Mouse (Mus musculus) v-Abl transformed pro-B cells (cell line): ENCODE data around the gene Acacb.

ENCODE experiments used
- in situ Hi-C, 2 experiments: fragments of 400-800 bp; cut with MboI; formaldehyde crosslinking; loops; one replicate each; pipeline ENCODE4 v1.15.1; 2025; ENCODE audit not compliant: unreplicated experiment in 2 of 2

The Acacb gene

DNA sequence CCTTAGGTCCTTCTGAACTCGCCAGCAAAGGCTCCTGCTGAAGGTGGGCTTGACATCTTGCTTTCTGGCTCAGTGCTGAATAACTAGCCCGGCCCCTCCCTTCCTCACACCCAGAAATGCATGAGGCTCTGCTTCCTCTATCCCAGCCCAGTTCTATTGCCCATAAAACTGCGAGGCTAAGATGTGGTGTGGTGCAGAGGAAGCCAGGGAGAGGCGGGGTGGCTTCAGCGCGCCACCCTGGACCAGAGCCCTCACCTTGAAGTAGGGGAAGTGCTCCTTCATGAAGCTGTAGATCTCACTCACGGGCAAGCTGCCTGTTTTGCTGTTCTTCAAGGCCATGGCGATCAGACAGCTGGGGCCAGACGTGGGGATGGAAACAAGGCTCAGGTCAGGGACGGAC, 113.2 kb downstream of the Acacb start:
- in situ Hi-C loops, result no loop called here

DNA sequence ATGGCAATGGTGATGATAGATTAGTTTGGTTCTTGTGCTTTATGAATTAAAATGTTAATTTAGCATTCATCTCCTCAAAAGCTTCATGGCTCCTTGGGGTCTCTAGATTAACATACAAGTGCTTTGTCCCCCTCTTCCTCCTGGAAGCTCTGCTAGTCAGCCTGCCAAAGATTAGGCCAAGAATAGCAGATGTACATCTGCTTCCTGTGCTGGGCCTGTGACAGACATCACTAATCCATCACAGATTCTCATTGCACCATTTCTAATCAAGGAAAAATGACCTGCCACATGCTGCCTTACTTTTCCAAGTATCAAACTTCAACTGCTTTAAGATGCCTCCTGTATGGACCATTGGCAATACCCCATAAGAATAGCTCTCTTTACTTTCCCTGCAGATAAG, 115.2 kb downstream of the Acacb start:
- in situ Hi-C loops, result no loop called here

DNA sequence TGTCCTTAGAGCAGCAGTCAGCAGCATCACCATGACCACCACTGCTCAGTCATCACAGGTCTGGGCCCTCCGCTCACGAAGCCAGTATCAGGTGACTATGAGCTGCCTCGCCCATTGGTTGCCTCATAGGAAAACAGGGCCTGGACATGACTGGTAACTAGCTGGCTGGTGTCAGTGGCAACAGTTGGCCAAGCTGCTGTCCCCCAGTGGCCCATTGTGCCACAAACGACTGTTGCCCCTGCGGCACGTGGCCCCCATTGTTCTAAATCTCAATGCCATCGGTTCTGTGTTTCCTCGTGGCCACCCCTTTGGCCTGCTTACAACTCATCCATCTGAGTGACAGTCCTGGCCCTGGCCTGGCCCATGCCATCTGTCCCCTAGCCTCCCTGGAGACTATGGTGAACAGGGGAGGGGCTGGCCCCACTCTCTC, 117.7 kb downstream of the Acacb start:
- in situ Hi-C loops, result no loop called here

DNA sequence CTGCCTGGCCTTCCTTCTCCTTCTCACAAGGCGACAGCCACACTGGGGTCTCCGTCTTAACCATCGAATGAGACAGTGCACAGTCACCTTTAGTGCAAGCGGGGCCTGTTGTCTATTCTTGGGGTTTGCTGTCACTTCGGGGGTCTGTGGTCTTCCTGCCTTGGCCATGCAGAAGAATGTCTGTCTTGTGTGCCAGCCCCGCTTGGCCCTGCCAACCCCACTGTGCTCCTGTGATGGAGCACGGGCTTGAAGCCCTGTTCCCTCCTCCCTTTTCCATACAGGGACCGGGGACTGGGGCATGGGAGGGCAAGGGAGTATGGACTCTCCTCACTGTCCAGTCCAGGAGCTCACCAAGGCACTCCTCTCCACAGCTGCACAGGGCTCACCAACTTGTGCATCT, 118.5 kb downstream of the Acacb start:
- in situ Hi-C loops, result no loop called here

DNA sequence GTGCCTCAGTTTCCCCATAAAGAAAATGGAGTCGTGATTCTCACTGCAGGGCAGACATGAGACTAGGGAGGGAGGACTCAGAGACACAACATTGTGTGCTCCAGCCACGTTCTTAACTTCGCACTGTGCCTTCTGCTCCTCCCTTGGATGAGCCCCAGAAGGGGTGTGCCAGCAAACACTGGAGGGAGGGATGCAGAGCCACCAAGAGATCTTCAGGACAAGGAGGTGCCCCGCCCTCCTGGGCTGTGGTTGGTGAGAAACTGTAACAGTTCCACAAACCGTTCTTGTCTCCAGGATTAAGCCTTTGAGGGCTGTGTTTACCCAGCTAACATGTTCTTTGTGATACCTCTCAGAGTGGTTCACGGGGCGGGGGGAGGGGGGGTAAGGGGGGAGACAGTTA, 122.3 kb downstream of the Acacb start:
- in situ Hi-C loops, result no loop called here

DNA sequence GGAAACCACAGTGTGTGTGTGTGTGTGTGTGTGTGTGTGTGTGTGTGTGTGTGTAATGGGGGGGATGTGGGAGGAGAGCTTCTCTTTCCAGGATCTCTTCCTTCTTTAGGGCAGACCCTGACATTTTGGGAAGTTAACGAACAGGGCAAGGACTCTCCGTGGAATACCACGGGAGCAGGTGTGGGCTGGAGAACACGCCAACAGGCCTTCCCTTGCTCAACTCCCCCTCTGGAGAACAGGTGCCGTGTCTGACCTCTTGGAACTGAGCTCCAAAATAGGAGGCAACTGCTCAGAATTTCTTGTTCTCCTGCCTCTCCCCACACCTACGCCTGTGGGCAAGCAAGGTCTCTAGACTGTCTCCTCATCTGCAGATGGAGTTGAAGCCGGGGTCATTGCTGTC, 123.2 kb downstream of the Acacb start:
- in situ Hi-C loops, result no loop called here

DNA sequence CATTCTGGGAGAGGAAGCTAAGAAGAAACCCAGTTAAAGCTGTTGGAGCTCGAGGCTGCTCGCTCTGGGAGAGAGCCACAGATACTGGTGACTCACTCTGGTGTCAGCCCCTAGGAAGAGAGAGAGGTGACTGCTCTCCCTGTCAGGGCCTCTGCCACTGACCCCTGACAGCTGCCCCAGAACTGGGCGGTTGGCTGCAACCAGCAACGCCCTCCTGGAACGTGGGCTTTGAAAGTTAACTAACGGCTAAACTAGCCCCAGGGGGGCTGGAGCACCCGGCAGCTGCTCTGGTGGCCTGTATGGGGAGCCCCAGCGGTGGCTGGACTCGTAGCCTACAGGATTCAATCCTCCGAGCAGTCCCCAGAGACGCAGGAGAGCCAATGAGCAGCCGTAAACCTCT, 123.6 kb downstream of the Acacb start:
- in situ Hi-C loops, result no loop called here

DNA sequence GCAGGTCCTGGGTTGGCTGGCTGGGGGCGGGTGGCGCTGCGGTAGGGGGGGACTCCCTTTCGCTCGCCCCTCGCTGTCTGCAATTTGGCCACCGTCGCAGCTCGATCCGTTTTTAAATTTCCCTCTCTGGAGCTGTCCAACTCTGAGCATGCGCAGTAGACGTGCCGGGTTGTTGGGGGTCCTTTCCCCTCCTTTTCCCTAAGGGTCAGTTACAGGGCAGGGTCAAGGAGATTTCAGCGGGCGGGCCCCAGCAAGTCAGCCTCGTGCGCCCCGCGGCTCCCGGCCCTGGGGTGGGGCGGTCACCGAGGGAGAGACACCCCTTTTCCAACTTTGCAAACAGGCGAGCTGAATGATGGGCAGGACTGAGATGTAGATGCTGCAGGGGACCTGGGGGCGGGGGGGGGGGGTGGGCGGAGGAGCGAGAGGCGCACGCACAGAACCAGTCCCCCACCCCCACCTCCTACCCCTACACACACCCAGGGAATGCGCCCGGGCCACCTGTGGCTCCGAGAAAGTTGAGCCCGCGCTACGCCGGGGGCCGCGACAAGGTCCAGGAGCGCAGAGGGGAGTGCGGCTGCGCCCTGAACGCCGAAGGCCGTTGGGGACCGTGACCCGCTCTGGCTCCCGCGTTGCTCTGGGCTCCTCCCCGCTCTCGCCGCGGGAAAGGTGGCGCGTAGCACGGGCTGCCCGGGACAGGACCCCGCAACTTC, 127.5 kb downstream of the Acacb start, which contains the start of gene Foxn4:
TSS of gene Foxn4 (minus strand) at position 115 of the 710 bp plus-strand sequence.
- in situ Hi-C loops, result no loop called here

DNA sequence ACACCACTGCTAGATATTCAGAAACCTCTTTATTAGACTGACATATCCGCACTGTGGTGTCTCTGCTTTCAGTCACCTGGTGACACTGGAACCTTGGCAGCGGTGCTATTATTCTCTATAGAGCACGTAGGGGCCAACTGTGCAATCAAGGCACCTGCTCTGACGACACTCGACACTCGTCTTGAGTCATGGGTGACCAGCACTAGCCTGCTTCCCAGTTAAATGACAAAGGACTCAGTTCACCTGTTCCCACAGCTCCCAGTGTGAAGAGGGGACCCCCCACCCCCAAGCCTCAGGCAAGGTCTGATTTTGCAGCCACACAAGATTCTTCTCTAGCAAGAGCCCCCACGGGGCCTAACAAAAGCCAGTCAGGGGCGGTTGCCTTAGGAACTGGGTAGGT, 129.0 kb downstream of the Acacb start:
- in situ Hi-C loops, result loop anchor here in 1 of 2 experiments (25.0 kb wide), 1 partner anchor 588 kb away; no protein-coding TSS in a partner anchor

DNA sequence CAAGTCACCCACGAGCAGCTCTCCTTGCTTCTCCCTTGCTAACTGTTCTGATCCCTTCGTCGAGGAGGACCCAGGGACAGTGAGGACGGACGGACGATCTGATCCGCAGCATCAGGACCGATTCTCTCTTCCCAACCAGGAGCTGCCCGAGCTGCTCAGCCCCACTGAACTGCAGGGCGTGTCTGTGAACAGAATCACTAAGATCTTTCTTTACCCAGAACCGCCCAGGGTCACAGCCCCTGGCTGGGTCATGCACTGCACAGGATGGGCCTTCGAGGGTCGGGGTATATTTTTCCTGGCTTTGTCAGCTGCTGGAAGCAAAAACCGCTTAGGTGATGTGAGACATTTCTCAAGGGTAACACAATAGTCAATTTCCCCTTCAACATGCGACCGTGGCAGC, 129.7 kb downstream of the Acacb start:
- in situ Hi-C loops, result loop anchor here in 1 of 2 experiments (25.0 kb wide), 1 partner anchor 589 kb away; no protein-coding TSS in a partner anchor

DNA sequence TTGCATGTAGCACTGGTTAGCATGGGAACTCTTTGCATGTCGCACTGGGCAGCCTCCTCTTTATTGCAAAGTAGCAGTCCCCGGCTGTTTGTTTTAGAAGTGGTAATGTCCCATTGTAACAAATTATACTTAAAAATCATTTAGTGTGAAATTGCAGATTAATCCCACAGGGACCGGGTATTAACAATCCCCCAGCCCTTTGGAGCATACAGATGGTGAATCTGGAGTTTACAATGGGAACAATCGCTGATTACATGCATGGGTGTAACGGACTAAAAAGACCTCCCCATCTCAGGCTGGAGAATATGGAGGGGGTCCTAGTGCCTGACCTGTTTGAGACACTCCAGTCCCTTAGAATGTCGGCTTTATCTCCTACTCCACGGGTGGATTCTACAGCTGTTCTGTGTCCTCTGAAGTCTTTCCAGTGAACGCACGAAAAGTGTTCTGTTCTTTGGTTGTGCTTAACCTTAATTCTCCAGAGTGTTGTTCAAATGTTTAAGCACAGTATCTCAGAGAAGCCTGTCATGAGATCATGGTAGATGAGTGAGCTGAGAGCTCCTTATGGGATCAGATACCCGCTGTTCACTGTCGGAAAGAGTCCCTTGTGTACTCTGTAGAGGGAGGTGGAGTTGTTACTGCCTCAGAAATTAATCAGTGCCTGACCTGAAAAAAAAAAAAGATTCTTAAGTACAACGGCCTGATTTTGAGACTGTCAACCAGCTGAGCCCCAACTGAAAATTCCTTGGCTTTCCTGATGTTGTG, 133.2 kb downstream of the Acacb start:
- in situ Hi-C loops, result loop anchor here in 1 of 2 experiments (25.0 kb wide), 1 partner anchor 592 kb away; no protein-coding TSS in a partner anchor

DNA sequence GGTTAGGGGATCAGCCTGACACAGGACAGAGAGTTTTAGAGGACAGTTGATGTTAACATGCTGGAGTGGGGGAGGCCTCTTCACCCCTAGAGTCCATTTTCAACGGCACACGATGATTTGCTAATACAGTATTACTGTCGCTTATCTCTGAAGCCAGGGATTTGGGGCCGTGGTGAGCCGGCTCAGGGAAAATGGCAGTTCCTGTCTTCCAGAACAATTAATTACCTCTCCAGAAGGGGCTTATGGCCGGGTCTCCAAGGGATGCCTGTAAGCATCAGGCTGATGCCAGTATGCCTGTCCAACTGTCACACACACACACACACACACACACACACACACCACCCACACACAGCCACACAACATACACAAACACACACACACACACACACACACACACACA, 136.0 kb downstream of the Acacb start:
- in situ Hi-C loops, result loop anchor here in 1 of 2 experiments (25.0 kb wide), 1 partner anchor 595 kb away; no protein-coding TSS in a partner anchor

DNA sequence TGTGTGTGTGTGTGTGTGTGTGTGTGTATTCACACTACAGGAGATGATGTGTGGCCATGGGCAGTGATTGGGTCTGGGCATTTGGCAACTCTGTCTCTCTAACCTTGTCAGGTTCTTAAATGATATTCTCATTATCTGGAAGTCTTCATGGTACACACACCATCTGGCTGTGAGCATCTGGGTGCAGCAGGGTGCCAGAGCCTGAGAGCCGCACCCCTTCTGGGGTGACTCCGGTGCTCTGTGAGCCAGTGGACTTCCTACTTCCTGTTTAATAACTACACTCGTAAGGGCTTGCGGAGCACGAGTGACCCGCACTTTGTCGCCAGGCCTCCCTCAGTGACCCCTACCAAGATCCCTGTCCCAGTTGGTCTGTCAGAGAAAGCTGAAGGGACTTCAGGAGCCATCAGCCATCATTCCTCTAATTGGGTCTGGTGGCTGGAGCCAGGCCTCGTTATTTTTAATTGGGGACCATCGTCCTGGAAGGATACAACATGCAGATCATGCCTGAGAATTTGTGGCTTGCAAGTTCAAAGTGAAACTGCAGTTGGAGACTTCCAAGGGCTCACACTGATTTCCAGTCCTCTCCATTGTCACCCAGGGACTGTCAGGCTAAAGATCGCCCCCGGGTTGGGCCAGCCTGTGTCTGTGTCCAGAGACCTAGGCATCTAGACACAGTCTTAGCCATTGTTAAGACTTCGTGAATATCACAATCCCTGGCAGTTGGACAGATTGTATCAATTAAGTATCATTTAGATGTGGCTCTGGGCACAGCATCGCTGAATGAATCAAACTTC, 138.5 kb downstream of the Acacb start:
- in situ Hi-C loops, result loop anchor here in 1 of 2 experiments (25.0 kb wide), 1 partner anchor 598 kb away; no protein-coding TSS in a partner anchor

DNA sequence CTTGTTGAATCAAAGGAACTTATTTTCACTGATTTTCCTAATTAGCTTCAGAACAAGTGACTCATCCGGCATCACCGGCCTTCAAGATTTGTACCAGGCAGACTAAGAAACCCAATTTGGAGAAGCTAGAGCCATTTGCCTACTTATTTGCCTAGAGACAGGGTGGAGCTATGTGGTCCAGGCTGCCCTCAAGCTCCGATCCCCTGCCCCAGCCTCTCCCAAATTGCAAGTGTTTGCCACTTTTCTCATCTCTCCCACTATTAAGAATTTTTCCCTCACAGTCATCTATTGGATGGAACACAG, 139.0 kb downstream of the Acacb start:
- in situ Hi-C loops, result loop anchor here in 1 of 2 experiments (25.0 kb wide), 1 partner anchor 598 kb away; no protein-coding TSS in a partner anchor

DNA sequence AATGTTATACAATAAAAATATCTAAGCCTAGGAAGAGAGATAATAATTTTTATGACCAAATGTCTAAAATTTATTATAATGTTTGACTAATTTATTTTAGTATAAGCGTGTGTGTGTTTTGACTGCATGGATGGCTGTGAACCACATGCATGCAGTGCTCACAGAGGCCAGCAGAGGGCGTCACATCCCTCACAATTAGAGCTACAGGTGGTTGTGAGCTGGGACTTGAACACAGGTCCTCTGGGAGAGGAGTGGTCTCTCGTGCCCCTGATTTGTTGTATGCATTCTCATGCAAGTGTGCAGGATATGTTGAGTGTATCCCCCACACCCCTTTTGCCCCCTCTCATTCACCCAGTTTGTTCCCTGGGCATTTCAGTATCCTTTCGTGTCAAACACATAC, 139.8 kb downstream of the Acacb start:
- in situ Hi-C loops, result loop anchor here in 1 of 2 experiments (25.0 kb wide), 1 partner anchor 599 kb away; no protein-coding TSS in a partner anchor

DNA sequence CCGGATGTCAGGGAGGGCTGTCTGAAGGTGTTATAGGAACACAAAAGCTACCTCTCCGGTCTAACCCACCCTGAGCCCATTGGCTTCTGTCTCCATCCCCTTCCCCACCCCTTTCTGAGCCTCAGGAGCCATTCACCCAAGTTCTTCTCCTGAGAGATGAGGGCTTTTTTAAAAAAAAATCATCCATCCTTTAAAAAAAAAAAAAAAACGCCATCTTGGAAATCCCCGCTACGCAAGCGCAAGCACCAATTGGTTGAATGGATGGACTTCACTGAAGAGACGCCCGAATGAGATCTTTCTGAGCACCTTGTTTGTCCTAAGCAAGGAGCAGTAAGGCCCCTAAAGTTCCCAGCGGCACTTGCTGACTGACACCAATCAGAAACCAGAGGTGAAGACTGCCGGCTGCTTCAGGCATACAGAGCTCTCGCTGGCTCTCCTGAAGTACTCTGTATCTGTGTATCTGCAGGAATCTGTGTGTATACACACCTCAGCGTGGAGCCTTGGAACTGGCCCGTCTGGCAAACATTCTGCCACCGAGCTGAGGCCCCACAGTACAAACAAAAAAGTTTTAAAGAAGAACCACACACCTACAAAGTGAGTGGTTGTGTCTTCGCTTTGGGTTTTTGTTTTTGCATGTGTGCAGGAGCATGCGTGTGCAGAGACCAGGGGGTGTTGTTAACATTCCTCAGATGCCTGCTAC, 140.7 kb downstream of the Acacb start:
- in situ Hi-C loops, result loop anchor here in 1 of 2 experiments (25.0 kb wide), 1 partner anchor 600 kb away; no protein-coding TSS in a partner anchor

DNA sequence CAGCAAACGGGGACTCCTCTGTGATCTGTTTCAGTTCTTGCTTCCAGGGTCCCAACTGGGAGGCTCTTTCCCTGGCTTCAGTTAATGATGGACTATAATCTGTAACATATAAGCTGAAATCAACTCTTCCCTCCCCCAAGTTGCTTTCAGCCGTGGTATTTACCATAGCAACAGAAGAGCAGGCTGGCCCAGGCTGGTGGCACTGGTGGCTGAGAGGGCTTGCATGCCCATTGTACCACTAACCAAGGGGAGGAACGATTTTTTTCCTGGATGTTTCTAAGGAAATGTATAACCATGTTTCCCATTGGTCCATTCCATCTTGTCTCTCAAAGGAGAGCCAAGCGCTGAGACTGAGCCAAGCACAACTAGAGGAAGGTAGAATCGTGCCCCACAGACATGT, 142.1 kb downstream of the Acacb start:
- in situ Hi-C loops, result loop anchor here in 1 of 2 experiments (25.0 kb wide), 1 partner anchor 601 kb away; no protein-coding TSS in a partner anchor

DNA sequence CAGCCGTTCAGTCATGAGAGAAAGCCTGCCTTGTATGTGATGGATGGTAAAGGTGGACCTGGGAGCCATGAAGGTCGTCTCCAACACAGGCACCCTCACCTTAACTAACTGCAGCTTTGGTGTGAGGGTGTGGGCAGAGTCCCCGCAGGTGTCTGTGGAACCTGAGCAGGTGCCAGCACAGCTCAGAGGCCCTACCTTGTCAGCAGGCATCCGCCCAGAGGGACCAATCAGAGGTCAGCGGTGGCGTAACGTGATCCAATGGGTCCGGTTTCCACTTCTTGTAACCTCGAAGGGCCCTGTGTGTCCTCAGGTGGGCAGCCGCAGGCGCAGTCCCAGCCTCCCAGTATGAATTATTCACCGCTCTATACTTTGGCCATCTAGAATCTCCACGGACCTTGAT, 142.5 kb downstream of the Acacb start, which contains the start of gene Myo1h:
TSS of gene Myo1h (plus strand) at position 293 of the 400 bp plus-strand sequence.
- in situ Hi-C loops, result loop anchor here in 1 of 2 experiments (25.0 kb wide), 1 partner anchor 602 kb away; no protein-coding TSS in a partner anchor

DNA sequence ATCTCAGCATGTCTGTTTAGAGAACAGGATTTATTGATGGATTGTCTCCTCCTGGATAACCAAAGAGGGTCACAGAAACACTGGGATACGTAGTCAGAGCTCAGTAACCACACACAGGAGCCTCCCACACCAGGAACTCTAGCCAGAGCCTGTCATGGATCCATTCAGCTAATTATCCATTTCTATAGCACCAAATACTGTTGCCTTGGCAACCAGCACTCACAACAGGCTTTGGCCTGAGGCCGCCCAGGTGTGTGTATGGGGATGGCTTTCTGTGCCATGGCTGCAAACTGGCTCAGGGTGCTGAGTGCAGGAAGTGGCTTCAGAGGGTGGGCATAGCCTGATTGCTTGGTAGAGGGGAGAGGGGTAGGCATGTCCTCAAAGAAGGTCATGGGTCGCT, 143.7 kb downstream of the Acacb start:
- in situ Hi-C loops, result loop anchor here (10.0 to 25.0 kb wide), 2 partner anchors 603 to 925 kb away; no protein-coding TSS in a partner anchor
